Mouse (Mus musculus): ENCODE measurements around the gene Habp4.

The Habp4 gene

GRCm38 (mm10) chr13:64161548-64161915, at the start of gene Habp4:
Gene Habp4, plus strand, starts transcription at chr13:64161824.
- peak; percentile 99 for DNase-seq

GRCm38 (mm10) chr13:64117442-64117841, 44.2 kb upstream of the Habp4 start:
- DNase-seq: no peak

GRCm38 (mm10) chr13:64120760-64121159, 40.9 kb upstream of the Habp4 start:
- no peak for DNase-seq

- DNase-seq: peak; percentile 34 to 54
Measured at GRCm38 (mm10) chr13:64123491-64124188, 38.0 kb upstream of the Habp4 start.

- DNase-seq: peak; percentile 26 to 42
Measured at GRCm38 (mm10) chr13:64124886-64125285, 36.7 kb upstream of the Habp4 start.

GRCm38 (mm10) chr13:64126316-64126715, 35.3 kb upstream of the Habp4 start:
- DNase-seq: no peak

GRCm38 (mm10) chr13:64128858-64129615, 32.6 kb upstream of the Habp4 start, which contains the start of gene Slc35d2:
Gene Slc35d2, minus strand, starts transcription at chr13:64129368.
- DNase-seq: peak; percentile 76 to 93

GRCm38 (mm10) chr13:64129616-64130375, 31.8 kb upstream of the Habp4 start:
- DNase-seq: peak; percentile 74 to 80

GRCm38 (mm10) chr13:64150121-64150520, 11.5 kb upstream of the Habp4 start:
- DNase-seq: no peak

- DNase-seq: peak; percentile 90 to 96
Measured at GRCm38 (mm10) chr13:64152241-64152669, 9.4 kb upstream of the Habp4 start.

- no peak for DNase-seq
Measured at GRCm38 (mm10) chr13:64152671-64153082, 8.9 kb upstream of the Habp4 start.

- DNase-seq: peak; percentile 98 to 99
Measured at GRCm38 (mm10) chr13:64153083-64153682, 8.4 kb upstream of the Habp4 start, which contains the start of gene Zfp367. Gene Zfp367, minus strand, starts transcription at chr13:64153202.

- peak; percentile 89 for DNase-seq
Measured at GRCm38 (mm10) chr13:64153751-64154267, 7.8 kb upstream of the Habp4 start.

- DNase-seq: no peak
Measured at GRCm38 (mm10) chr13:64154651-64155050, 7.0 kb upstream of the Habp4 start.

GRCm38 (mm10) chr13:64155171-64155571, 6.5 kb upstream of the Habp4 start:
- DNase-seq: peak; percentile 56 to 74

GRCm38 (mm10) chr13:64156966-64157365, 4.7 kb upstream of the Habp4 start:
- no peak for DNase-seq

- no peak for DNase-seq
Measured at GRCm38 (mm10) chr13:64161916-64162611, 440 bp downstream of the Habp4 start.

- DNase-seq: peak in 1 of 2 experiments; percentile 25
Measured at GRCm38 (mm10) chr13:64162626-64163025, 1.0 kb downstream of the Habp4 start.

GRCm38 (mm10) chr13:64163147-64163715, 1.6 kb downstream of the Habp4 start:
- peak; percentile 24 to 27 for DNase-seq

- no peak for DNase-seq
Measured at GRCm38 (mm10) chr13:64169746-64170145, 8.1 kb downstream of the Habp4 start.

- DNase-seq: no peak
Measured at GRCm38 (mm10) chr13:64178000-64178399, 16.4 kb downstream of the Habp4 start.

All from kidney, postnatal 36 days (tissue).